Mouse (Mus musculus) heart, postnatal 10 days (tissue): ENCODE measurements around the gene Gm45808. TPM values are rescaled to one million over a fixed set of nuclear protein-coding genes. Genes with fewer than 3 reads are reported as not detected.
"Not testable (repeated sequence)": the region's sequence is repeated elsewhere in the genome, so short reads cannot be mapped to it uniquely, and the experiment has no call there.

ENCODE experiments used
- DNase-seq, 2 experiments: peaks; one replicate each; pipeline ENCODE4 v3.0.0; 2021
- intact Hi-C: fragments of 180-260 bp; cut with DNase I; formaldehyde crosslinking; loops from one replicate; pipeline ENCODE4 v1.15.1; 2025
- total RNA-seq, 2 experiments: library from RNA; stranded (reverse); gene quantifications; 2 replicates each; pipeline ENCODE4 v1.2.3; 2021

Gene Gm45808
- total RNA-seq, 2 experiments from 2014 or later, result 2.2 to 2.5 TPM

GRCm38 (mm10) chr7:45476453-45476852 lies 10.2 kb downstream of the Gm45808 start:
- DNase-seq, result no peak
- intact Hi-C loops, result loop anchor here (2.0 kb wide), 2 partner anchors 46 to 84 kb away; no protein-coding TSS in a partner anchor

GRCm38 (mm10) chr7:45475291-45475969 lies 11.2 kb downstream of the Gm45808 start:
- peak in 1 of 2 experiments; percentile 49 for DNase-seq
- intact Hi-C loops, result no loop called here

GRCm38 (mm10) chr7:45470869-45471268 lies 15.7 kb downstream of the Gm45808 start:
- DNase-seq, result peak; percentile 75 to 85
- intact Hi-C loops, result loop anchor here (1.0 kb wide), 1 partner anchor 91 kb away; no protein-coding TSS in a partner anchor

GRCm38 (mm10) chr7:45467090-45467670 lies 19.4 kb downstream of the Gm45808 start:
- DNase-seq, result no peak
- intact Hi-C loops, result loop anchor here (2.0 kb wide), 1 partner anchor 56 kb away; no protein-coding TSS in a partner anchor

- intact Hi-C loops, result loop anchor here (2.0 kb wide), 1 partner anchor 56 kb away; no protein-coding TSS in a partner anchor
Measured at GRCm38 (mm10) chr7:45466283-45467089, 20.1 kb downstream of the Gm45808 start, which contains the start of gene Bax. Bax (minus strand) TSS chr7:45466898.

GRCm38 (mm10) chr7:45465549-45465948 lies 21.1 kb downstream of the Gm45808 start:
- intact Hi-C loops, result no loop called here
- no peak for DNase-seq

More at GRCm38 (mm10) chr7:45466283-45467089, 20.1 kb downstream of the Gm45808 start, which contains the start of gene Bax:
- DNase-seq, result peak; percentile 96 to 97

GRCm38 (mm10) chr7:45465112-45465511 lies 21.5 kb downstream of the Gm45808 start:
- intact Hi-C loops, result no loop called here
- DNase-seq, result no peak

- no peak for DNase-seq
- intact Hi-C loops, result no loop called here
Measured at GRCm38 (mm10) chr7:45463987-45464778, 22.4 kb downstream of the Gm45808 start.

GRCm38 (mm10) chr7:45462868-45463267 lies 23.7 kb downstream of the Gm45808 start:
- intact Hi-C loops, DNase-seq: not testable (repeated sequence)

- intact Hi-C loops, result no loop called here
- no peak for DNase-seq
Measured at GRCm38 (mm10) chr7:45462325-45462724, 24.3 kb downstream of the Gm45808 start.

- intact Hi-C loops, result no loop called here
Measured at GRCm38 (mm10) chr7:45461781-45462180, 24.8 kb downstream of the Gm45808 start.

GRCm38 (mm10) chr7:45461326-45461725 lies 25.3 kb downstream of the Gm45808 start:
- intact Hi-C loops, result no loop called here
- DNase-seq, result no peak

More at GRCm38 (mm10) chr7:45461781-45462180, 24.8 kb downstream of the Gm45808 start:
- DNase-seq, result no peak

- intact Hi-C loops, result no loop called here
- DNase-seq, result peak; percentile 68 to 72
Measured at GRCm38 (mm10) chr7:45460860-45461314, 25.7 kb downstream of the Gm45808 start.

- DNase-seq, result no peak
- intact Hi-C loops, result no loop called here
Measured at GRCm38 (mm10) chr7:45460377-45460776, 26.2 kb downstream of the Gm45808 start.

- peak; percentile 97 to 98 for DNase-seq
- intact Hi-C loops, result loop anchor here (2.0 kb wide), 1 partner anchor 25 kb away; the partner anchor contains the start of gene Gys1
Measured at GRCm38 (mm10) chr7:45459564-45460140, 27.0 kb downstream of the Gm45808 start, which contains the start of gene Ftl1. Ftl1 (minus strand) TSS chr7:45459884.

- intact Hi-C loops, result loop anchor here (2.0 kb wide), 1 partner anchor 24 kb away; the partner anchor contains the start of gene Gys1
- peak; percentile 86 to 94 for DNase-seq
Measured at GRCm38 (mm10) chr7:45458748-45459563, 27.7 kb downstream of the Gm45808 start.

- peak in 1 of 2 experiments; percentile 50 for DNase-seq
- intact Hi-C loops, result loop anchor here (2.0 kb wide), 1 partner anchor 23 kb away; the partner anchor contains the start of gene Gys1
Measured at GRCm38 (mm10) chr7:45457204-45458060, 29.2 kb downstream of the Gm45808 start.
